Mouse (Mus musculus): ENCODE measurements at regions not wholly inside any gene's neighbourhood (a gene's known extent, or its start where the extent isn't known, plus 50 kb on each side); places are given as distances from the start of the nearest gene placed in this dataset.

GRCm38 (mm10) chr16:77239176-77239790 lies 225.8 kb downstream of the Usp25 start:
- TF ChIP-seq CTCF (IDR thresholded peaks at IDR 0.05; ENCODE audit: low read depth) (no peak), EP300 (optimal IDR thresholded peaks at IDR 0.05) (no peak)
